Mouse (Mus musculus) heart, embryonic 14.5 days (tissue): ENCODE results near the gene Cxcr1. TPM values are rescaled to one million over a fixed set of nuclear protein-coding genes. Genes with fewer than 3 reads are reported as not detected.

Source experiments
- ATAC-seq: fragments of 200-750 bp; cut with Nextera tagmentation; 2 replicates; pipeline ENCODE4 v1.8.0; 2017; ENCODE audit warnings: low read depth, moderate TSS enrichment; ENCODE audit not compliant: insufficient number of reproducible peaks, insufficient read depth, low FRiP score
- H3K27ac ChIP-seq, 2 experiments: fragments of 200-500 bp in 1 of 2; fragments of 300-500 bp in 1 of 2; sonication (generic) in 1 of 2; replicated peaks in 1 of 2; 2 replicates each; pipeline ENCODE4 v1.5.1; 2012 to 2014; ENCODE audit warnings: low read depth in 2 of 2, low read length in 2 of 2, control low read depth in 1 of 2, mild to moderate bottlenecking in 1 of 2, mixed read lengths in 1 of 2; ENCODE audit not compliant: control insufficient read depth in 1 of 2, insufficient read depth in 1 of 2
- H3K27me3 ChIP-seq: fragments of 300-500 bp; sonication (generic); 2 replicates; pipeline ENCODE4 v1.6.1; 2014; ENCODE audit warnings: mild to moderate bottlenecking, low read length, control low read depth; ENCODE audit not compliant: control insufficient read depth, insufficient read depth
- H3K36me3 ChIP-seq: fragments of 300-500 bp; sonication (generic); 2 replicates; pipeline ENCODE4 v1.6.1; 2014; ENCODE audit warnings: mild to moderate bottlenecking, control low read depth, low read length, mixed read lengths; ENCODE audit not compliant: control insufficient read depth, insufficient read depth
- H3K4me1 ChIP-seq, 2 experiments: fragments of 200-500 bp in 1 of 2; fragments of 300-500 bp in 1 of 2; sonication (generic) in 1 of 2; 2 replicates each; pipeline ENCODE4 v1.6.1; 2012 to 2014; ENCODE audit warnings: low read length in 2 of 2, control low read depth in 1 of 2, mixed read lengths in 1 of 2; ENCODE audit not compliant: control insufficient read depth in 2 of 2, insufficient read depth in 2 of 2
- H3K4me2 ChIP-seq: fragments of 300-500 bp; sonication (generic); 2 replicates; pipeline ENCODE4 v1.6.1; 2014; ENCODE audit warnings: mild to moderate bottlenecking, low read length
- H3K4me3 ChIP-seq, 2 experiments: fragments of 200-500 bp in 1 of 2; fragments of 300-500 bp in 1 of 2; sonication (generic) in 1 of 2; 2 replicates each; pipeline ENCODE4 v1.5.1; 2012 to 2014; ENCODE audit warnings: low read length in 2 of 2, mild to moderate bottlenecking in 2 of 2, control low read depth in 1 of 2, low read depth in 1 of 2, moderate library complexity in 1 of 2; ENCODE audit not compliant: control insufficient read depth in 1 of 2, insufficient read depth in 1 of 2
- H3K9ac ChIP-seq: fragments of 300-500 bp; sonication (generic); 2 replicates; pipeline ENCODE4 v1.6.1; 2014; ENCODE audit warnings: mild to moderate bottlenecking, low read length
- H3K9me3 ChIP-seq: fragments of 300-500 bp; sonication (generic); 2 replicates; pipeline ENCODE4 v1.6.1; 2016; ENCODE audit warnings: low read length, control low read depth; ENCODE audit not compliant: control insufficient read depth
- WGBS: fragments of 180-500 bp; shearing (Covaris S2); extraction: QIAGEN DNeasy Blood & Tissue Kit; methylation state at CpG from one replicate; pipeline ENCODE4 v1.1.7; 2014; 5-methylcytosine and 5-hydroxymethylcytosine counted together
- polyA plus RNA-seq: library from polyadenylated mRNA; unstranded; fragments of >200 nt; fragmentation: Nextera tagmentation; extraction: Ambion mirVana; gene quantifications from 2 replicates; pipeline ENCODE4 v1.2.1, GENCODE M21; 2014

The Cxcr1 gene
- polyA plus RNA-seq, 1 experiment from 2014 or later = not detected

GRCm38 (mm10) chr1:74207906-74208305 is 13.5 kb upstream of the Cxcr1 start:
- Histone ChIP-seq H3K4me1 (no peaks in the 10 kb centered on the region), H3K9ac (no peak overlapping the region), H3K4me3 (no peak overlapping the region), H3K27me3 (no peaks in the 10 kb centered on the region), H3K27ac (no peak overlapping the region), H3K36me3 (no peaks in the 10 kb centered on the region), H3K9me3 (no peaks in the 10 kb centered on the region), H3K4me2 (no peak overlapping the region)
- 64% methylated on average over 8 of the region's 9 CpGs for WGBS
- ATAC-seq = no peak

- no peak overlapping the region for H3K27ac ChIP-seq
- no peaks in the 10 kb centered on the region for H3K9me3 ChIP-seq
- H3K4me3 ChIP-seq = no peak overlapping the region
- H3K4me1 ChIP-seq = no peaks in the 10 kb centered on the region
- 73% methylated on average over 8 of the region's 8 CpGs for WGBS
- H3K4me2 ChIP-seq = no peak overlapping the region
- H3K9ac ChIP-seq = no peak overlapping the region
- no peak for ATAC-seq
- no peaks in the 10 kb centered on the region for H3K27me3 ChIP-seq
- H3K36me3 ChIP-seq = no peaks in the 10 kb centered on the region
Measured at GRCm38 (mm10) chr1:74206642-74207041, 12.2 kb upstream of the Cxcr1 start.

- no peak for ATAC-seq
- no peaks in the 10 kb centered on the region for H3K27me3 ChIP-seq
- no peak overlapping the region for H3K9ac ChIP-seq
- H3K36me3 ChIP-seq = no peaks in the 10 kb centered on the region
- peaks cover 0 to 2% of the 10 kb centered on the region in 2 experiments; a peak in 1 of 4 replicates for H3K4me1 ChIP-seq
- H3K4me2 ChIP-seq = no peak overlapping the region
- no peak overlapping the region for H3K4me3 ChIP-seq
- no peak overlapping the region for H3K27ac ChIP-seq
- no peaks in the 10 kb centered on the region for H3K9me3 ChIP-seq
- 45% methylated on average over 7 of the region's 7 CpGs for WGBS
Measured at GRCm38 (mm10) chr1:74205881-74206280, 11.4 kb upstream of the Cxcr1 start.

GRCm38 (mm10) chr1:74203457-74203856 is 9.0 kb upstream of the Cxcr1 start:
- H3K9me3 ChIP-seq = no peaks in the 10 kb centered on the region
- peaks cover 0 to 2% of the 10 kb centered on the region in 2 experiments; a peak in 1 of 4 replicates for H3K4me1 ChIP-seq
- H3K27ac ChIP-seq = no peak overlapping the region
- H3K4me2 ChIP-seq = no peak overlapping the region
- H3K4me3 ChIP-seq = no peak overlapping the region
- ATAC-seq = no peak
- 62% methylated on average over 5 of the region's 5 CpGs for WGBS
- H3K9ac ChIP-seq = no peak overlapping the region
- no peaks in the 10 kb centered on the region for H3K27me3 ChIP-seq
- H3K36me3 ChIP-seq = no peaks in the 10 kb centered on the region

GRCm38 (mm10) chr1:74201048-74201844 is 6.8 kb upstream of the Cxcr1 start:
- Histone ChIP-seq H3K27ac (no peak overlapping the region), H3K27me3 (no peaks in the 10 kb centered on the region), H3K4me2 (no peak overlapping the region), H3K9ac (no peak overlapping the region), H3K4me1 (peaks cover 0 to 2% of the 10 kb centered on the region in 2 experiments; a peak in 1 of 4 replicates), H3K4me3 (no peak overlapping the region), H3K36me3 (no peaks in the 10 kb centered on the region), H3K9me3 (no peaks in the 10 kb centered on the region)
- WGBS = 75% methylated on average over 7 of the region's 7 CpGs
- ATAC-seq = no peak

GRCm38 (mm10) chr1:74199046-74199445 is 4.6 kb upstream of the Cxcr1 start:
- no peaks in the 10 kb centered on the region for H3K9me3 ChIP-seq
- H3K9ac ChIP-seq = no peak overlapping the region
- H3K4me2 ChIP-seq = no peak overlapping the region
- H3K36me3 ChIP-seq = no peaks in the 10 kb centered on the region
- 65% methylated on average over 8 of the region's 8 CpGs for WGBS
- H3K27ac ChIP-seq = no peak overlapping the region
- no peak for ATAC-seq
- H3K4me3 ChIP-seq = no peak overlapping the region
- H3K27me3 ChIP-seq = no peaks in the 10 kb centered on the region
- peaks cover 0 to 2% of the 10 kb centered on the region in 2 experiments; a peak in 1 of 4 replicates for H3K4me1 ChIP-seq

GRCm38 (mm10) chr1:74197726-74198470 is 3.5 kb upstream of the Cxcr1 start:
- Histone ChIP-seq H3K9me3 (no peaks in the 10 kb centered on the region), H3K27me3 (no peaks in the 10 kb centered on the region), H3K27ac (no peak overlapping the region), H3K4me1 (peaks cover 0 to 2% of the 10 kb centered on the region in 2 experiments; a peak in 1 of 4 replicates), H3K4me3 (no peak overlapping the region), H3K36me3 (no peaks in the 10 kb centered on the region), H3K4me2 (no peak overlapping the region), H3K9ac (no peak overlapping the region)
- ATAC-seq = no peak
- 81% methylated on average over 12 of the region's 12 CpGs for WGBS
